Mouse (Mus musculus): ENCODE measurements around the gene BC017158. TPM values are rescaled to one million over a fixed set of nuclear protein-coding genes. Genes with fewer than 3 reads are reported as not detected.
"Not testable (repeated sequence)": the region's sequence is repeated elsewhere in the genome, so short reads cannot be mapped to it uniquely, and the experiment has no call there.

BC017158 gene
- 22.1 and 26.1 TPM in 2 replicates for polyA plus RNA-seq (2015; fragmentation: Nextera tagmentation; extraction: Ambion mirVana)

DNA sequence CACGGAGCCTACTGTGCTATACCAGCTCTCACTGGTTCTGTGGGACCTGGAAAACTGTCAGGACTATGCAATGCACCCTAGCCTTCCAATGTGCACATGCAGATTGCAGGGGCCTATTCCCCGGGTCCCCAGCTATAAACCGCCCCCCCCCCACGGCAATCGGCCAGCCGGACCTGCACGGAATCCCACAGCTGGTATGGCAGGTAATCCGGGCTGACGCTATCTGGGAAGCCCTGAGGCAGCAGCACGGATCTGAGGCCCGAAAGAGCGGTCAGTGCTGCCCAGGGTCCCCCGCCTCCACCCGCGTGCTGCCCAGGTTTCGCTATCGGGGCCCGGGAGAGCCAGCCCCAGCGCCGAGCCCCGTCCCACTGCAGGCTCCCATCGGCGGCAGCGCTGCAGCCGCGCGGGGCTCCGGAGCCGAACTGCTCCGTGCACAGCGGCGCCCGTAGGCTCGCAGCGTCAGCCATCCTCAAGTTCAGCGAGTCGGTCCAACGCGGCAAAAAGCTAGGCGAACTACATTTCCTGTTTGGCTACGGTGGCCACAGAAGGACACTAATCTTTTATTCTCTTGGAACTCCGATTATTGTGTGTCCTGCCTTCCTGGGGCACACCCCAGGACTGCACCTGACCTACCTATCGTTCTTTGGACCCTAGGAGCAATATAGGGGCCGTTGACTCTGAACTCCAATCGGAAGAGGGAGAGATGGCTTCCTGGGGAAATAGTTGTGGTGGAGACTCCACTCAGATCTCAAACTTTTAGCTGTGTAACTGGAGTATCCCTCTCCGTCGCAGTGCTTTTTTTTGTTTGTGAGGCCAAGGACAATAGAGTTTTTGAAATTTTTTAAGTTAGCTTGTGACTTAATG, at the start of gene BC017158:
Gene BC017158, minus strand, starts transcription at position 554 of the 864 bp plus-strand sequence.
- no peaks in the 10 kb centered on the region for H3K9me3 ChIP-seq
- H3K27me3 ChIP-seq, result no peaks in the 10 kb centered on the region
- peaks cover 22% of the 10 kb centered on the region for H3K4me1 ChIP-seq
- ATAC-seq (ENCODE audit: insufficient number of reproducible peaks, insufficient read depth, low FRiP score, low TSS enrichment, low read depth), result peak; percentile 61; the same call in 1 of the 2 replicates
- H3K27ac ChIP-seq, result peak within 1 kb of the TSS; percentile 86
- under 1% methylated on average over 47 of the region's 47 CpGs for WGBS
- peak within 1 kb of the TSS; percentile 87 for H3K4me2 ChIP-seq
- peak within 1 kb of the TSS; percentile 96 for H3K9ac ChIP-seq
- peak within 1 kb of the TSS; percentile 84 for H3K4me3 ChIP-seq
- peaks cover 10% of the 10 kb centered on the region; the same call in 1 of the 2 replicates for H3K36me3 ChIP-seq

DNA sequence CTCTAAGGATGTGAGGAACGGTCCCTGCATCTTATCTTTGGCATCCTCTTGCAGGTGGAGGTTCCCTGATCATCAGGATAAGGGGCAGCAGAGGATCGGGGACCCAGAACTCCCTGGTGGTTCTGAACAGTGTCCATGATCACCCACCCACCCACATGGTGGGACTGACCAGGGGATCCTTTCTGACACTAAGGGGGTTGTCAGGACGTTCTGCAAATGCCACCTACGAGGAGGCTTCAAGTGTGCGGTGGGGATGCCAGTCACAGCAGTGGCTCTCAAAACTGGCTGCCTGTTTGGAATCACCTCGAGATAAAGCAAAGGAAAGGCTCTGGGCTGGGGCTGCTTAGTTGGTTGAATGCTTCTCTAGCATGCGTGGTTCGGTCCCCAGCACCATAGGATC, 49.0 kb upstream of the BC017158 start:
- Histone ChIP-seq H3K27ac (no peak overlapping the region), H3K4me1 (no peaks in the 10 kb centered on the region), H3K4me3 (no peak overlapping the region), H3K9ac (no peak overlapping the region), H3K4me2 (no peak overlapping the region), H3K36me3 (no peaks in the 10 kb centered on the region), H3K9me3 (no peaks in the 10 kb centered on the region; the same call in 1 of the 2 replicates), H3K27me3 (no peaks in the 10 kb centered on the region)
- ATAC-seq (ENCODE audit: insufficient number of reproducible peaks, insufficient read depth, low FRiP score, low TSS enrichment, low read depth), result no peak
- 79% methylated on average over 8 of the region's 8 CpGs for WGBS

DNA sequence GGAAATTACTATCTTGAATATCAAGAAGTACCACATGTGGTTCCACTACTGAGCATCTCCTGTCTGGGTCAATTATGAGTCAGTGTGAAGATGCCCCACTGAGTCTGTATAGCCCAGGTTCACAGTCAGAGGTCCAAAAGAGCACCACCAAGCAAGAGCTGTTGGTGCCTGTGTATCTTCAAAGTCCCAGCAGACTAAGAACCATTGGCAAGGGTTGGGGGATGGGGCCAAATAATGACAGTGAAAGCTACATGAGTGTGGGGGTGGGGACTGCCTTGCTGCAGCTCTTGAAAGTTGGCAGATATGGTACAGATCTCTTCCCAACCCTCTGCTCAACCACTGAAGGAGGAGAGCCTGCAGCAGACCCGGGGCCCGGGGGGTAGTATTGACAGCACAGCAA, 48.6 kb upstream of the BC017158 start:
- ATAC-seq (ENCODE audit: insufficient number of reproducible peaks, insufficient read depth, low FRiP score, low TSS enrichment, low read depth), result no peak

DNA sequence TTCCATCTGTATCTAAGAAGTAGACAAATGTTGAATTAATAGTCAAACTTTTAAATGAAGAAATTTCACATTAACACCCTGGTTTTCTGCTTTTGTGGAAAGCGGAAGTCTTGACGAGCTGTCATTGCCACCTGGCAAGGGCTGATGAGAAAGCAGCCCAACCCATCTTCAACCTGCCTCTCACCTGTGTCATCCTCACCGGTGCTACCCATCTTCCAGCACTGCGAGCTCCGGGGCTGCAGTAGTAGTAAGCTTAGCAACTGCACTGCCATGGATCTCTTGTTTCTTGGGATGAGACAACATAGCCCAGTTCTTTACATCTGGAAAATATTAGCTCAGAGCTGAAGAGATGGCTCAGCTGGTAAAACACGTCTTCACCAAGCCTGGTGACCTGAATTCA, 47.7 kb upstream of the BC017158 start:
- ATAC-seq (ENCODE audit: insufficient number of reproducible peaks, insufficient read depth, low FRiP score, low TSS enrichment, low read depth), result no peak

More for the DNA sequence above, 48.6 kb upstream of the BC017158 start:
- Histone ChIP-seq H3K36me3 (no peaks in the 10 kb centered on the region), H3K27ac (no peak overlapping the region), H3K4me3 (no peak overlapping the region), H3K9me3 (no peaks in the 10 kb centered on the region; the same call in 1 of the 2 replicates), H3K27me3 (no peaks in the 10 kb centered on the region), H3K4me2 (no peak overlapping the region), H3K4me1 (no peaks in the 10 kb centered on the region), H3K9ac (no peak overlapping the region)
- WGBS, result 48% methylated on average over 2 of the region's 2 CpGs

GRCm38 (mm10) chr7:128344928-128345653, 47.1 kb upstream of the BC017158 start:
- Histone ChIP-seq H3K4me3 (no peak overlapping the region), H3K9ac (no peak overlapping the region), H3K4me2 (no peak overlapping the region), H3K9me3 (no peaks in the 10 kb centered on the region; the same call in 1 of the 2 replicates), H3K4me1 (no peaks in the 10 kb centered on the region), H3K36me3 (no peaks in the 10 kb centered on the region), H3K27ac (no peak overlapping the region), H3K27me3 (no peaks in the 10 kb centered on the region)
- WGBS, result 61% methylated on average over 6 of the region's 6 CpGs
- 0 out of 2 replicates have a peak, but pooled peaks have one; percentile 20 for ATAC-seq (ENCODE audit: insufficient number of reproducible peaks, insufficient read depth, low FRiP score, low TSS enrichment, low read depth)

More for the DNA sequence above, 47.7 kb upstream of the BC017158 start:
- H3K4me3 ChIP-seq, result no peak overlapping the region
- H3K4me1 ChIP-seq, result no peaks in the 10 kb centered on the region
- H3K27me3 ChIP-seq, result no peaks in the 10 kb centered on the region
- H3K36me3 ChIP-seq, result no peaks in the 10 kb centered on the region
- H3K4me2 ChIP-seq, result no peak overlapping the region
- no peak overlapping the region for H3K27ac ChIP-seq
- WGBS, result 63% methylated on average over 6 of the region's 6 CpGs
- no peak overlapping the region for H3K9ac ChIP-seq
- H3K9me3 ChIP-seq, result no peaks in the 10 kb centered on the region; the same call in 1 of the 2 replicates

GRCm38 (mm10) chr7:128344488-128344887, 46.5 kb upstream of the BC017158 start:
- H3K27me3 ChIP-seq, result no peaks in the 10 kb centered on the region
- ATAC-seq (ENCODE audit: insufficient number of reproducible peaks, insufficient read depth, low FRiP score, low TSS enrichment, low read depth), result no peak
- H3K4me3 ChIP-seq, result no peak overlapping the region
- no peak overlapping the region for H3K9ac ChIP-seq
- H3K9me3 ChIP-seq, result no peaks in the 10 kb centered on the region; the same call in 1 of the 2 replicates
- no peak overlapping the region for H3K27ac ChIP-seq
- H3K36me3 ChIP-seq, result no peaks in the 10 kb centered on the region
- no peak overlapping the region for H3K4me2 ChIP-seq
- WGBS, result 81% methylated on average over 7 of the region's 7 CpGs
- H3K4me1 ChIP-seq, result no peaks in the 10 kb centered on the region

GRCm38 (mm10) chr7:128342691-128343090, 44.7 kb upstream of the BC017158 start:
- not testable (repeated sequence) for H3K4me2 ChIP-seq; H3K27me3 ChIP-seq; H3K36me3 ChIP-seq; H3K4me1 ChIP-seq; H3K9ac ChIP-seq; H3K4me3 ChIP-seq; ATAC-seq (ENCODE audit: insufficient number of reproducible peaks, insufficient read depth, low FRiP score, low TSS enrichment, low read depth); H3K9me3 ChIP-seq; H3K27ac ChIP-seq
- WGBS, result 91% methylated on average over 9 of the region's 10 CpGs

DNA sequence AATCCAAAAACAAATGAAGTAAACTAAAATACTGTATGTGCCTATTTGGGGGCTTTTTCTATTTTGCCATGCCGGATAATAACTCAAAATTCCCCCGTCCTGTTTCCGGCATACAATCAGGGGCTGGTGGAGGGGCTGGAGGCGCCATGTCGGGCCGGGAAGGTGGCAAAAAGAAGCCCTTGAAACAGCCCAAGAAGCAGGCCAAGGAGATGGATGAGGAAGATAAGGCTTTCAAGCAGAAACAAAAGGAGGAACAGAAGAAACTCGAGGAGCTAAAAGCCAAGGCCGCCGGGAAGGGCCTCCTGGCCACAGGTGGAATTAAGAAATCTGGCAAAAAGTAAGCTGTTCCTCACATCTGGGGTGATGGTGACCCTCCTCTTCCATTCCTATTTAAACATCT, 42.4 kb upstream of the BC017158 start:
- not testable (repeated sequence) for ATAC-seq (ENCODE audit: insufficient number of reproducible peaks, insufficient read depth, low FRiP score, low TSS enrichment, low read depth); H3K36me3 ChIP-seq; H3K4me3 ChIP-seq; H3K9me3 ChIP-seq; H3K4me2 ChIP-seq; H3K27me3 ChIP-seq; H3K9ac ChIP-seq; H3K4me1 ChIP-seq; H3K27ac ChIP-seq
- WGBS, result 74% methylated on average over 9 of the region's 9 CpGs

- no peak for ATAC-seq (ENCODE audit: insufficient number of reproducible peaks, insufficient read depth, low FRiP score, low TSS enrichment, low read depth)
- H3K9me3 ChIP-seq, result no peaks in the 10 kb centered on the region
- WGBS, result 93% methylated on average over 1 of the region's 1 CpGs
- H3K4me3 ChIP-seq, result no peak overlapping the region
- H3K36me3 ChIP-seq, result no peaks in the 10 kb centered on the region
- H3K4me1 ChIP-seq, result peaks cover 3% of the 10 kb centered on the region; the same call in 1 of the 2 replicates
- H3K4me2 ChIP-seq, result no peak overlapping the region
- H3K27ac ChIP-seq, result no peak overlapping the region
- H3K9ac ChIP-seq, result no peak overlapping the region
- H3K27me3 ChIP-seq, result no peaks in the 10 kb centered on the region
Measured at GRCm38 (mm10) chr7:128332896-128333295, 34.9 kb upstream of the BC017158 start.

DNA sequence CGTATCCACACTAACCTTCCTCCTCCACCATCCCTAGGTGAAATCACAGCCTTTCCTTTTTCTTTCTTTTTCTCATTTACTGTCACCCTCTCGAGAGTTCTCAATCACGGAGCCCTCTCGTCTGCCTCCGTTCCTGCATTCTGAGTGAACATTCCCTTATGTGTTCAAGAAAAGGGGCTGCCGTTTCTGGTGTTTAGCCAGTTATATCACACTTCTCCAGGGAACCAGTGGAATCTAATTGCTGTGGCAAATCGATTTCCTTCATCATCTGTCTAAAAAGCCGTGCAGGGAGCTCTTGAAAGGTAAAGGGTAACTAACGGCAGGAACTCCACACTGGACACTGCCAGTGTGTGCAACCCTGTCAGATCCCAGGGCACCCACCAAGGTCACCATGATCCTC, 33.0 kb upstream of the BC017158 start:
- no peak overlapping the region for H3K4me3 ChIP-seq
- peak overlapping the region; percentile 35 for H3K4me2 ChIP-seq
- H3K9ac ChIP-seq, result no peak overlapping the region
- no peaks in the 10 kb centered on the region for H3K36me3 ChIP-seq
- WGBS, result 31% methylated on average over 9 of the region's 9 CpGs
- H3K27ac ChIP-seq, result no peak overlapping the region
- H3K27me3 ChIP-seq, result no peaks in the 10 kb centered on the region
- no peak for ATAC-seq (ENCODE audit: insufficient number of reproducible peaks, insufficient read depth, low FRiP score, low TSS enrichment, low read depth)
- H3K9me3 ChIP-seq, result no peaks in the 10 kb centered on the region
- peaks cover 3% of the 10 kb centered on the region; the same call in 1 of the 2 replicates for H3K4me1 ChIP-seq

DNA sequence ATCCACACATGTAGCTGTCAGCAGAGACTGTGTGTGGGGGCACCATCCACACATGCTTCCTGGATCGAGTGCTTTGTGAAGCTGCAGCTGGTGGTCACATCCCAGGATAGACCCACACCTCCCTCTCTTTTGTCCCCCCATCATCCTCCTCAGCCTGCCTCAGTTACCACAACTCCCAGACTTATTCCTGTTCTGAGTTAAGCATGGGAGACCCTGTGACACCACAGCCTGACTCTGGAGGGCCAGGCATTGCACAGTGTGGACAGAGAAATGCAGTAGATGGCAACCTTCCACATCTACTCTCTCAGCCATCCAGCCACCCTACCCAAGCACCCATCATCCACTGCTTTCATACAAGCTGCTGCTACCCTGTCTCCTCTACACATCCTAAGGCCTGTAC, 27.0 kb upstream of the BC017158 start:
- WGBS, result 88% methylated on average over 1 of the region's 1 CpGs
- H3K27ac ChIP-seq, result no peak overlapping the region
- no peak overlapping the region for H3K9ac ChIP-seq
- H3K9me3 ChIP-seq, result no peaks in the 10 kb centered on the region
- ATAC-seq (ENCODE audit: insufficient number of reproducible peaks, insufficient read depth, low FRiP score, low TSS enrichment, low read depth), result no peak
- H3K4me2 ChIP-seq, result no peak overlapping the region
- H3K27me3 ChIP-seq, result no peaks in the 10 kb centered on the region
- H3K36me3 ChIP-seq, result no peaks in the 10 kb centered on the region
- H3K4me3 ChIP-seq, result no peak overlapping the region
- peaks cover 15% of the 10 kb centered on the region for H3K4me1 ChIP-seq

Data from embryonic facial prominence, embryonic 13.5 days (tissue).